Mouse (Mus musculus) intestine, embryonic 15.5 days (tissue): ENCODE measurements at regions not wholly inside any gene's neighbourhood (a gene's known extent, or its start where the extent isn't known, plus 50 kb on each side); places are given as distances from the start of the nearest gene placed in this dataset.
"Not testable (repeated sequence)": the region's sequence is repeated elsewhere in the genome, so short reads cannot be mapped to it uniquely, and the experiment has no call there.

ENCODE experiments used
- ATAC-seq: fragments of 200-750 bp; cut with Nextera tagmentation; 2 replicates; pipeline ENCODE4 v1.8.0; 2017; ENCODE audit warnings: moderate TSS enrichment, moderate library complexity
- H3K27ac ChIP-seq: fragments of 300-500 bp; sonication (generic); 2 replicates; pipeline ENCODE4 v1.5.1; 2015; ENCODE audit warnings: mild to moderate bottlenecking, inconsistent platforms
- H3K27me3 ChIP-seq: fragments of 300-500 bp; sonication (generic); replicated peaks from 2 replicates; pipeline ENCODE4 v1.6.1; 2015; ENCODE audit warnings: inconsistent platforms
- H3K36me3 ChIP-seq: fragments of 300-500 bp; sonication (generic); 2 replicates; pipeline ENCODE4 v1.6.1; 2015; ENCODE audit warnings: inconsistent platforms
- H3K4me1 ChIP-seq: fragments of 300-500 bp; sonication (generic); replicated peaks from 2 replicates; pipeline ENCODE4 v1.6.1; 2015; ENCODE audit warnings: inconsistent platforms
- H3K4me2 ChIP-seq: fragments of 300-500 bp; sonication (generic); replicated peaks from 2 replicates; pipeline ENCODE4 v1.6.1; 2015; ENCODE audit warnings: mild to moderate bottlenecking, inconsistent platforms
- H3K4me3 ChIP-seq: fragments of 300-500 bp; sonication (generic); replicated peaks from 2 replicates; pipeline ENCODE4 v1.5.1; 2015; ENCODE audit warnings: inconsistent platforms
- H3K9ac ChIP-seq: fragments of 300-500 bp; sonication (generic); 2 replicates; pipeline ENCODE4 v1.6.1; 2015; ENCODE audit warnings: inconsistent platforms
- H3K9me3 ChIP-seq: fragments of 300-500 bp; sonication (generic); 2 replicates; pipeline ENCODE4 v1.6.1; 2016; ENCODE audit warnings: inconsistent platforms
- WGBS: fragments of 180-500 bp; shearing (Covaris S2); methylation state at CpG from one replicate; pipeline ENCODE4 v1.1.7; 2015; 5-methylcytosine and 5-hydroxymethylcytosine counted together

GRCm38 (mm10) chr12:8401376-8401775, 88.1 kb downstream of the Hs1bp3 start:
- H3K4me2 ChIP-seq: no peak overlapping the region
- H3K4me3 ChIP-seq: no peak overlapping the region
- ATAC-seq: no peak
- no peaks in the 10 kb centered on the region for H3K36me3 ChIP-seq
- H3K4me1 ChIP-seq: peaks cover 5% of the 10 kb centered on the region; the same call in 1 of the 2 replicates
- 96% methylated on average over 2 of the region's 2 CpGs for WGBS
- H3K27ac ChIP-seq: no peak overlapping the region
- no peaks in the 10 kb centered on the region for H3K27me3 ChIP-seq
- H3K9me3 ChIP-seq: no peaks in the 10 kb centered on the region
- H3K9ac ChIP-seq: no peak overlapping the region

- H3K27ac ChIP-seq: no peak overlapping the region
- H3K4me3 ChIP-seq: no peak overlapping the region
- H3K9me3 ChIP-seq: no peaks in the 10 kb centered on the region
- no peaks in the 10 kb centered on the region for H3K27me3 ChIP-seq
- WGBS: 76% methylated on average over 10 of the region's 10 CpGs
- H3K36me3 ChIP-seq: no peaks in the 10 kb centered on the region
- H3K4me1 ChIP-seq: peaks cover 5% of the 10 kb centered on the region; the same call in 1 of the 2 replicates
- no peak for ATAC-seq
- H3K4me2 ChIP-seq: no peak overlapping the region
- H3K9ac ChIP-seq: no peak overlapping the region
Measured at GRCm38 (mm10) chr12:8400345-8401130, 87.3 kb downstream of the Hs1bp3 start.

- H3K4me2 ChIP-seq: no peak overlapping the region
- H3K27me3 ChIP-seq: no peaks in the 10 kb centered on the region
- H3K4me1 ChIP-seq: peaks cover 14% of the 10 kb centered on the region; the same call in 1 of the 2 replicates
- H3K36me3 ChIP-seq: no peaks in the 10 kb centered on the region
- no peak overlapping the region for H3K27ac ChIP-seq
- no peaks in the 10 kb centered on the region for H3K9me3 ChIP-seq
- no peak overlapping the region for H3K4me3 ChIP-seq
- no peak overlapping the region for H3K9ac ChIP-seq
- WGBS: 69% methylated on average over 3 of the region's 3 CpGs
- no peak for ATAC-seq
Measured at GRCm38 (mm10) chr12:8398852-8399251, 85.6 kb downstream of the Hs1bp3 start.

GRCm38 (mm10) chr12:8396408-8396807, 83.2 kb downstream of the Hs1bp3 start:
- not testable (repeated sequence) for H3K27me3 ChIP-seq, H3K4me1 ChIP-seq, H3K9me3 ChIP-seq, H3K9ac ChIP-seq, H3K4me2 ChIP-seq, H3K36me3 ChIP-seq, H3K4me3 ChIP-seq, H3K27ac ChIP-seq, ATAC-seq
- 84% methylated on average over 6 of the region's 6 CpGs for WGBS

- WGBS: 52% methylated on average over 6 of the region's 6 CpGs
Measured at GRCm38 (mm10) chr12:8394894-8395297, 81.7 kb downstream of the Hs1bp3 start.

GRCm38 (mm10) chr12:8393976-8394375, 80.7 kb downstream of the Hs1bp3 start:
- Histone ChIP-seq H3K9me3 (no peaks in the 10 kb centered on the region), H3K9ac (no peak overlapping the region), H3K27ac (no peak overlapping the region), H3K4me3 (no peak overlapping the region), H3K36me3 (no peaks in the 10 kb centered on the region), H3K4me2 (no peak overlapping the region), H3K4me1 (0 out of 2 replicates have a peak, but pooled peaks cover 9% of the 10 kb centered on the region), H3K27me3 (no peaks in the 10 kb centered on the region)
- WGBS: 63% methylated on average over 3 of the region's 3 CpGs
- ATAC-seq: peak; percentile 76

More at GRCm38 (mm10) chr12:8394894-8395297, 81.7 kb downstream of the Hs1bp3 start:
- Histone ChIP-seq H3K27me3 (no peaks in the 10 kb centered on the region), H3K4me2 (no peak overlapping the region), H3K27ac (no peak overlapping the region), H3K4me1 (0 out of 2 replicates have a peak, but pooled peaks cover 9% of the 10 kb centered on the region), H3K9me3 (no peaks in the 10 kb centered on the region), H3K4me3 (no peak overlapping the region), H3K36me3 (no peaks in the 10 kb centered on the region), H3K9ac (no peak overlapping the region)
- ATAC-seq: no peak
